Mouse (Mus musculus) gastrocnemius, postnatal 25 days (tissue): ENCODE results near the gene Krtdap. TPM values are rescaled to one million over a fixed set of nuclear protein-coding genes. Genes with fewer than 3 reads are reported as not detected.
"Not testable (repeated sequence)": the region's sequence is repeated elsewhere in the genome, so short reads cannot be mapped to it uniquely, and the experiment has no call there.

Source experiments
- DNase-seq: peaks from one replicate; pipeline ENCODE4 v3.0.0; 2022
- long read RNA-seq, 2 experiments: library from polyadenylated mRNA; stranded (forward); transcript quantifications; one replicate each; pipeline ENCODE4 v2.0.0; 2021
- total RNA-seq, 2 experiments: library from RNA; stranded (reverse); gene quantifications; 1 replicate in 1 of 2; 2 replicates in 1 of 2; pipeline ENCODE4 v1.2.3; 2021

Gene Krtdap
- total RNA-seq, result 1 to 10 TPM in 1 of 2 experiments, under 1 TPM in 1; 0.97 to 2.8 TPM
- long read RNA-seq, experiment 1, partial matches to known transcripts, result 0 of 1 reads
- long read RNA-seq, experiment 1, other reads (novel, unspliced or antisense), result 0 of 1 reads
- long read RNA-seq, experiment 2, partial matches to known transcripts, result 0 of 1 reads
- long read RNA-seq, experiment 2, other reads (novel, unspliced or antisense), result 0 of 1 reads

- DNase-seq, result no peak
Observed at GRCm38 (mm10) chr7:30787377-30788022, at the start of gene Krtdap. Krtdap (plus strand) TSS chr7:30787896.

- not testable (repeated sequence) for DNase-seq
Observed at GRCm38 (mm10) chr7:30742570-30742969, 45.1 kb upstream of the Krtdap start.

GRCm38 (mm10) chr7:30743617-30744016, 44.1 kb upstream of the Krtdap start, which contains the start of gene Gapdhs:
Gapdhs (minus strand) TSS chr7:30743681.
- not testable (repeated sequence) for DNase-seq

GRCm38 (mm10) chr7:30744022-30744598, 43.6 kb upstream of the Krtdap start:
- DNase-seq, result no peak

GRCm38 (mm10) chr7:30747525-30748204, 40.0 kb upstream of the Krtdap start:
- no peak for DNase-seq

- no peak for DNase-seq
Observed at GRCm38 (mm10) chr7:30749824-30750606, 37.7 kb upstream of the Krtdap start.

GRCm38 (mm10) chr7:30751086-30751669, 36.5 kb upstream of the Krtdap start, which contains the start of gene Sbsn:
Sbsn (plus strand) TSS chr7:30751471.
- no peak for DNase-seq

GRCm38 (mm10) chr7:30757001-30757400, 30.7 kb upstream of the Krtdap start:
- DNase-seq, result no peak

- no peak for DNase-seq
Observed at GRCm38 (mm10) chr7:30758853-30759252, 28.8 kb upstream of the Krtdap start.

- no peak for DNase-seq
Observed at GRCm38 (mm10) chr7:30761769-30762352, 25.8 kb upstream of the Krtdap start.

- no peak for DNase-seq
Observed at GRCm38 (mm10) chr7:30763456-30763855, 24.2 kb upstream of the Krtdap start, which contains the start of gene Dmkn. Dmkn (plus strand) TSS chr7:30763756.

GRCm38 (mm10) chr7:30765173-30765572, 22.5 kb upstream of the Krtdap start:
- DNase-seq, result no peak

GRCm38 (mm10) chr7:30766408-30766807, 21.3 kb upstream of the Krtdap start:
- no peak for DNase-seq

GRCm38 (mm10) chr7:30769236-30769635, 18.5 kb upstream of the Krtdap start:
- no peak for DNase-seq

GRCm38 (mm10) chr7:30776104-30776503, 11.6 kb upstream of the Krtdap start:
- DNase-seq, result no peak

- DNase-seq, result no peak
Observed at GRCm38 (mm10) chr7:30777081-30777579, 10.6 kb upstream of the Krtdap start.

GRCm38 (mm10) chr7:30777911-30778310, 9.8 kb upstream of the Krtdap start:
- DNase-seq, result no peak

GRCm38 (mm10) chr7:30781792-30782191, 5.9 kb upstream of the Krtdap start:
- no peak for DNase-seq

- no peak for DNase-seq
Observed at GRCm38 (mm10) chr7:30782658-30783057, 5.0 kb upstream of the Krtdap start.

GRCm38 (mm10) chr7:30785154-30785553, 2.5 kb upstream of the Krtdap start:
- DNase-seq, result no peak
